Mouse (Mus musculus) frontal cortex, postnatal 36 days (tissue): Measurements from ENCODE around the gene 2810408A11Rik.
"Not testable (repeated sequence)": the region's sequence is repeated elsewhere in the genome, so short reads cannot be mapped to it uniquely, and the experiment has no call there.

Experiments used
- DNase-seq, 2 experiments: peaks; one replicate each; pipeline ENCODE4 v3.0.0; 2022; ENCODE audit warnings: low spot score in 2 of 2

Gene 2810408A11Rik

GRCm38 (mm10) chr11:69880853-69881603 lies 19.8 kb downstream of the 2810408A11Rik start, which contains the start of gene Kctd11:
Kctd11 (minus strand) TSS chr11:69881406.
- DNase-seq = peak; percentile 53 to 64

GRCm38 (mm10) chr11:69880506-69880852 lies 20.3 kb downstream of the 2810408A11Rik start:
- DNase-seq = peak in 1 of 2 experiments; percentile 39

GRCm38 (mm10) chr11:69879711-69880110 lies 21.1 kb downstream of the 2810408A11Rik start:
- DNase-seq = no peak

GRCm38 (mm10) chr11:69878952-69879351 lies 21.8 kb downstream of the 2810408A11Rik start:
- no peak for DNase-seq

GRCm38 (mm10) chr11:69878399-69878798 lies 22.4 kb downstream of the 2810408A11Rik start:
- DNase-seq = no peak

GRCm38 (mm10) chr11:69877878-69878277 lies 22.9 kb downstream of the 2810408A11Rik start, which contains the start of gene Tmem95:
Tmem95 (minus strand) TSS chr11:69878018.
- DNase-seq = no peak

GRCm38 (mm10) chr11:69876867-69877266 lies 23.9 kb downstream of the 2810408A11Rik start:
- DNase-seq = peak; percentile 71 to 72

- DNase-seq = peak in 1 of 2 experiments; percentile 27
These were observed 24.6 kb downstream of the 2810408A11Rik start for GRCm38 (mm10) chr11:69876186-69876585.

- DNase-seq = no peak
These were observed 28.3 kb downstream of the 2810408A11Rik start for GRCm38 (mm10) chr11:69872451-69872850.

GRCm38 (mm10) chr11:69871822-69872221 lies 29.0 kb downstream of the 2810408A11Rik start:
- no peak for DNase-seq

- no peak for DNase-seq
These were observed 30.3 kb downstream of the 2810408A11Rik start for GRCm38 (mm10) chr11:69870289-69871069.

GRCm38 (mm10) chr11:69867335-69867734 lies 33.5 kb downstream of the 2810408A11Rik start:
- no peak for DNase-seq

GRCm38 (mm10) chr11:69865561-69865960 lies 35.2 kb downstream of the 2810408A11Rik start:
- DNase-seq = no peak

- no peak for DNase-seq
These were observed 36.5 kb downstream of the 2810408A11Rik start for GRCm38 (mm10) chr11:69864138-69864860.

- not testable (repeated sequence) for DNase-seq
These were observed 37.1 kb downstream of the 2810408A11Rik start for GRCm38 (mm10) chr11:69863729-69864128.

GRCm38 (mm10) chr11:69858113-69858998 lies 42.4 kb downstream of the 2810408A11Rik start, which contains the start of gene Tnk1:
Tnk1 (minus strand) TSS chr11:69858730.
- no peak for DNase-seq

GRCm38 (mm10) chr11:69855347-69855746 lies 45.4 kb downstream of the 2810408A11Rik start:
- DNase-seq = no peak

- DNase-seq = no peak
These were observed 46.1 kb downstream of the 2810408A11Rik start for GRCm38 (mm10) chr11:69854680-69855079.

GRCm38 (mm10) chr11:69853994-69854393 lies 46.8 kb downstream of the 2810408A11Rik start:
- no peak for DNase-seq

- no peak for DNase-seq
These were observed 50.0 kb downstream of the 2810408A11Rik start for GRCm38 (mm10) chr11:69850754-69851153.

- no peak for DNase-seq
These were observed 50.9 kb downstream of the 2810408A11Rik start for GRCm38 (mm10) chr11:69849884-69850283.
